9 mouse cellular contexts compared by ENCODE assay signal in the genomic region with DNA sequence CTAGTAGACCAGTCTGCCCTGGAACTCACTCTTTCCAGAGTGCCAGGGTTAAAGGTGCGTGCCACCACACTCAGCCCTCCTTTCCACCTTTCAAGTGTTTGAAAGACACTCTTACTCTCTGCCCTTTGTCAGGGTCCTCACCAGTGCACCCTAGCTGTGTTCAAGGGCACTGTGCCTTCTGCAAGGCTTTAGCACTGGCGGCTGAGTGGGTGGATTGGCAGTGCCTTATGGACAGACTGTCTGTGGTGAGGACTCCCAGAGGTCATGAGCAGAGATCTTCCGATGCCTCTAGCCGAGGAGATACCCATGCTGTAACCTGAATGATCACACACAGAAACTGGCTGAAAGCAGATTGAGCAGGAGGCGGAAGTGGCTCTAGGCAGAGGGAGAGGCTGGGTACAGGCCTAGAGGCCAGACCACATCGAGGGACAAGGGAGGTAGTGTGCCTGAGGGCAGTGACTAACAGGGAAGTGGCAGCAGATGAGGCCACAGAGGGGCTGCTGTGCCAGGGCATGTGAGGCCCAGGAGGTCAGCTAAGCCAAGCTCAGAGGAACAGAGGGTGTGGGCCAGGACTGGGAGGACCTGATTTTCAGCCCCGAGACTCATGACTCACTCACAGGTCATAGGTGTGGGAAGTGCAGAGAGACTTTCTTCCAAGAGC. TPM values are rescaled to one million over a fixed set of nuclear protein-coding genes. Genes with fewer than 3 reads are reported as not detected.
DNase-seq lines count a peak whose midpoint lies in the region; ATAC-seq and TF ChIP-seq lines count a peak whose summit lies in the region.
"Had no signal": no experiment of that assay in that cellular context is flagged by ENCODE, and none has a peak within 500 bp of the region (broad histone marks: within the 10 kb centered on the region; RNA-seq: fewer than 3 reads in every experiment).

No protein-coding gene starts in this region.

- ATAC-seq in heart, embryonic 11.5 days (replicated peaks; ENCODE audit: insufficient number of reproducible peaks, low FRiP score, low TSS enrichment) = no peak
- ATAC-seq in Patski = peak; percentile 89
- no peak for ATAC-seq in heart, embryonic 16.5 days (replicated peaks; ENCODE audit: extremely low read depth, insufficient read depth, low FRiP score)

- no peaks in the 10 kb centered on the region for H3K27me3 ChIP-seq in heart, embryonic 10.5 days (ENCODE audit: insufficient read depth, poor library complexity, severe bottlenecking)
- H3K27me3 ChIP-seq in heart, embryonic 11.5 days (ENCODE audit: control insufficient read depth, insufficient read depth, low read length) = no peaks in the 10 kb centered on the region
- H3K27me3 ChIP-seq in Patski = no peaks in the 10 kb centered on the region
- no peaks in the 10 kb centered on the region for H3K27me3 ChIP-seq in heart, embryonic 16.5 days (ENCODE audit: control insufficient read depth, insufficient read depth, low read length)
- H3K27me3 ChIP-seq in megakaryocyte, embryonic 14.5 days (replicated peaks) = no peaks in the 10 kb centered on the region
- no peaks in the 10 kb centered on the region for H3K27me3 ChIP-seq in thymus, adult 2 months (ENCODE audit: control insufficient read depth, insufficient read depth, low read length)

- no peak overlapping the region for H3K4me3 ChIP-seq in heart, embryonic 10.5 days
- H3K4me3 ChIP-seq in heart, embryonic 11.5 days (ENCODE audit: low read depth, low read length) = no peak overlapping the region
- no peak overlapping the region for H3K4me3 ChIP-seq in heart, embryonic 16.5 days (ENCODE audit: low read length)
- H3K4me3 ChIP-seq in megakaryocyte, embryonic 14.5 days (replicated peaks) = peak overlapping the region; percentile 77
- H3K4me3 ChIP-seq in thymus, adult 2 months (ENCODE audit: control insufficient read depth, insufficient read depth, low read length) = no peak overlapping the region

- CTCF ChIA-PET in Patski (lab: Charles Lee) = interaction anchor here (0.9 to 1.5 kb wide), 2 partner anchors 37 to 66 kb away, joined by 3 read pairs; no protein-coding TSS in a partner anchor

- in situ Hi-C loops in Patski (cut with MboI; ENCODE audit: low pct_unique_long_range_greater_than_20kb) = no loop called here

- 79% methylated on average over 7 of the region's 7 CpGs for WGBS in heart, embryonic 10.5 days
- 65% methylated on average over 7 of the region's 7 CpGs for WGBS in heart, embryonic 11.5 days (ENCODE audit: insufficient replicate concordance)
- WGBS in heart, embryonic 16.5 days = 56% methylated on average over 7 of the region's 7 CpGs
- WGBS in thymus, adult 2 months = 72% methylated on average over 7 of the region's 7 CpGs

- intact Hi-C loops in gastrocnemius, postnatal 36 days (cut with DNase I) = no loop called here

- no peaks in the 10 kb centered on the region for H3K9me3 ChIP-seq in heart, embryonic 10.5 days
- H3K9me3 ChIP-seq in heart, embryonic 11.5 days (replicated peaks; ENCODE audit: control insufficient read depth, low read length) = no peaks in the 10 kb centered on the region
- H3K9me3 ChIP-seq in heart, embryonic 16.5 days (replicated peaks; ENCODE audit: control insufficient read depth, low read length) = no peaks in the 10 kb centered on the region
- no peaks in the 10 kb centered on the region for H3K9me3 ChIP-seq in megakaryocyte, embryonic 14.5 days

- H3K27ac ChIP-seq in heart, embryonic 10.5 days = peak overlapping the region; percentile 78
- H3K27ac ChIP-seq in heart, embryonic 11.5 days (ENCODE audit: low read depth, low read length) = no peak overlapping the region
- peak overlapping the region; percentile 21; the same call in 1 of the 2 replicates for H3K27ac ChIP-seq in heart, embryonic 16.5 days (ENCODE audit: low read length)
- H3K27ac ChIP-seq in thymus, adult 2 months (ENCODE audit: control insufficient read depth, insufficient read depth, low read length) = no peak overlapping the region

- DNase-seq in heart, embryonic 10.5 days (ENCODE audit: low spot score) = no peak
- peak; percentile 89 for DNase-seq in Patski (ENCODE audit: low read depth, low spot score)
- no peak for DNase-seq in T-cell, adult 2 months (ENCODE audit: low spot score)
- DNase-seq in gastrocnemius, postnatal 36 days = no peak
- no peak for DNase-seq in thymus, adult 2 months
- DNase-seq: right cerebral cortex, postnatal 25 days had no signal

- no peak overlapping the region for H3K4me2 ChIP-seq in heart, embryonic 11.5 days
- no peak overlapping the region for H3K4me2 ChIP-seq in heart, embryonic 16.5 days (ENCODE audit: low read depth, low read length)

- no peak for TF ChIP-seq POLR2A in thymus, adult 2 months (IDR thresholded peaks at IDR 0.05; ENCODE audit: control insufficient read depth, extremely low read depth, insufficient read depth, low read length, poor library complexity)

- peaks cover 81% of the 10 kb centered on the region for H3K4me1 ChIP-seq in heart, embryonic 10.5 days
- peaks cover 39% of the 10 kb centered on the region for H3K4me1 ChIP-seq in heart, embryonic 11.5 days (ENCODE audit: control insufficient read depth, insufficient read depth, low read length)
- H3K4me1 ChIP-seq in heart, embryonic 16.5 days (ENCODE audit: control insufficient read depth, insufficient read depth, low read length) = peaks cover 33% of the 10 kb centered on the region
- peaks cover 98% of the 10 kb centered on the region for H3K4me1 ChIP-seq in megakaryocyte, embryonic 14.5 days
- peaks cover 23% of the 10 kb centered on the region for H3K4me1 ChIP-seq in thymus, adult 2 months (replicated peaks; ENCODE audit: control insufficient read depth, insufficient read depth, low read length)

- POLR2A ChIA-PET in Patski (lab: Charles Lee) = interaction anchor here (0.6 to 1.5 kb wide), 3 partner anchors 17 to 40 kb away, joined by 3 to 5 read pairs (median 3); no protein-coding TSS in a partner anchor

- no peaks in the 10 kb centered on the region for H3K36me3 ChIP-seq in heart, embryonic 10.5 days
- no peaks in the 10 kb centered on the region for H3K36me3 ChIP-seq in heart, embryonic 11.5 days (ENCODE audit: control insufficient read depth, insufficient read depth, low read length)
- H3K36me3 ChIP-seq in heart, embryonic 16.5 days (ENCODE audit: control insufficient read depth, insufficient read depth) = no peaks in the 10 kb centered on the region
- peaks cover 34% of the 10 kb centered on the region for H3K36me3 ChIP-seq in megakaryocyte, embryonic 14.5 days (replicated peaks; ENCODE audit: low read length)
- H3K36me3 ChIP-seq in thymus, adult 2 months (ENCODE audit: control insufficient read depth, insufficient read depth, low read length) = no peaks in the 10 kb centered on the region

- no peak for TF ChIP-seq CTCF in Patski (IDR thresholded peaks at IDR 0.05)
- no peak for TF ChIP-seq CTCF in thymus, adult 2 months (IDR thresholded peaks at IDR 0.05; ENCODE audit: borderline replicate concordance, control insufficient read depth, extremely low read depth, insufficient read depth, low read length, poor library complexity)

- H3K9ac ChIP-seq in heart, embryonic 11.5 days (ENCODE audit: low read depth, low read length) = no peak overlapping the region
- peak overlapping the region; percentile 46 for H3K9ac ChIP-seq in heart, embryonic 16.5 days (ENCODE audit: low read length)

RNA-seq across cellular contexts. Expression of a gene that starts 14.8 kb away (rescaled TPM):
- polyA plus RNA-seq in heart, embryonic 10.5 days (2016; fragmentation: Nextera tagmentation; extraction: Ambion mirVana) = 54.0 and 61.4 TPM in 2 replicates
- polyA plus RNA-seq in heart, embryonic 11.5 days (2014; fragmentation: Nextera tagmentation; extraction: Ambion mirVana) = 43.3 and 48.2 TPM in 2 replicates
- 25.5 TPM for polyA plus RNA-seq in Patski (2021)
- polyA plus RNA-seq in heart, embryonic 16.5 days (2015; fragmentation: Nextera tagmentation; extraction: Ambion mirVana) = 58.7 and 61.4 TPM in 2 replicates
- polyA plus RNA-seq in megakaryocyte, embryonic 14.5 days (2012; ENCODE audit: insufficient read depth, low replicate concordance) = 437 and 1,468 TPM in 2 replicates
- total RNA-seq in gastrocnemius, postnatal 36 days (2021) = 1 to 10 TPM; 4.7 to 4.8 TPM
- 111 and 119 TPM in 2 replicates for polyA plus RNA-seq in thymus, adult 2 months (2012; rRNA removed)

RNA-seq across cellular contexts. Expression of a gene that starts 48.7 kb away (rescaled TPM):
- polyA plus RNA-seq in heart, embryonic 10.5 days (2016; fragmentation: Nextera tagmentation; extraction: Ambion mirVana) = 0.89 and 2.4 TPM in 2 replicates
- polyA plus RNA-seq in heart, embryonic 11.5 days (2014; fragmentation: Nextera tagmentation; extraction: Ambion mirVana) = 1.1 and 1.4 TPM in 2 replicates
- polyA plus RNA-seq in Patski (2021) = 5.3 TPM
- 3.8 and 7.2 TPM in 2 replicates for polyA plus RNA-seq in heart, embryonic 16.5 days (2015; fragmentation: Nextera tagmentation; extraction: Ambion mirVana)
- 23.8 and 51.5 TPM in 2 replicates for polyA plus RNA-seq in megakaryocyte, embryonic 14.5 days (2012; ENCODE audit: insufficient read depth, low replicate concordance)
- total RNA-seq in gastrocnemius, postnatal 36 days (2021) = 1 to 10 TPM; 8.1 to 8.8 TPM
- polyA plus RNA-seq in thymus, adult 2 months (2012; rRNA removed) = 48.2 and 54.0 TPM in 2 replicates

Comparison
In these comparisons a context has a peak if more than half of its experiments do, and no peak if none do; other contexts are left out.
1. H3K27ac ChIP-seq: peak in heart, embryonic 10.5 days (single experiment) and heart, embryonic 16.5 days (single experiment); none in heart, embryonic 11.5 days (single experiment) and thymus, adult 2 months (single experiment).